Mouse (Mus musculus): ENCODE measurements around the gene Serhl.
A peak's percentile ranks its signal among the peaks of the same experiment; 100 is the strongest.
"Not testable (repeated sequence)": the region's sequence is repeated elsewhere in the genome, so short reads cannot be mapped to it uniquely, and the experiment has no call there.

The Serhl gene

GRCm38 (mm10) chr15:83126582-83126981 is 37.3 kb downstream of the Serhl start:
- no peak for DNase-seq (ENCODE audit: low spot score)

- DNase-seq (ENCODE audit: low spot score), result not testable (repeated sequence)
Observed at GRCm38 (mm10) chr15:83127037-83127436, 37.7 kb downstream of the Serhl start.

GRCm38 (mm10) chr15:83129530-83130231 is 40.4 kb downstream of the Serhl start:
- DNase-seq (ENCODE audit: low spot score), result no peak

- no peak for DNase-seq (ENCODE audit: low spot score)
Observed at GRCm38 (mm10) chr15:83134671-83135070, 45.4 kb downstream of the Serhl start.

- DNase-seq (ENCODE audit: low spot score), result no peak
Observed at GRCm38 (mm10) chr15:83135654-83136053, 46.3 kb downstream of the Serhl start.

GRCm38 (mm10) chr15:83142861-83143260 is 53.6 kb downstream of the Serhl start:
- no peak for DNase-seq (ENCODE audit: low spot score)

- DNase-seq (ENCODE audit: low spot score), result no peak
Observed at GRCm38 (mm10) chr15:83145541-83145940, 56.2 kb downstream of the Serhl start.

GRCm38 (mm10) chr15:83148395-83148794 is 59.1 kb downstream of the Serhl start:
- DNase-seq (ENCODE audit: low spot score), result no peak

GRCm38 (mm10) chr15:83148801-83149195 is 59.5 kb downstream of the Serhl start:
- no peak for DNase-seq (ENCODE audit: low spot score)

GRCm38 (mm10) chr15:83149196-83150072 is 60.1 kb downstream of the Serhl start, which contains the start of gene Poldip3:
Gene Poldip3 (minus strand): TSS chr15:83149384.
- peak; percentile 92 for DNase-seq (ENCODE audit: low spot score)

- DNase-seq (ENCODE audit: low spot score), result no peak
Observed at GRCm38 (mm10) chr15:83150073-83150442, 60.8 kb downstream of the Serhl start.

GRCm38 (mm10) chr15:83150694-83151093 is 61.4 kb downstream of the Serhl start:
- DNase-seq (ENCODE audit: low spot score), result no peak

GRCm38 (mm10) chr15:83154309-83154708 is 65.0 kb downstream of the Serhl start:
- no peak for DNase-seq (ENCODE audit: low spot score)

GRCm38 (mm10) chr15:83155672-83156419 is 66.5 kb downstream of the Serhl start:
- DNase-seq (ENCODE audit: low spot score), result no peak

- peak; percentile 51 for DNase-seq (ENCODE audit: low spot score)
Observed at GRCm38 (mm10) chr15:83156929-83157666, 67.8 kb downstream of the Serhl start.

GRCm38 (mm10) chr15:83157667-83158064 is 68.4 kb downstream of the Serhl start:
- DNase-seq (ENCODE audit: low spot score), result no peak

- no peak for DNase-seq (ENCODE audit: low spot score)
Observed at GRCm38 (mm10) chr15:83158587-83159160, 69.4 kb downstream of the Serhl start.

- no peak for DNase-seq (ENCODE audit: low spot score)
Observed at GRCm38 (mm10) chr15:83159823-83160222, 70.5 kb downstream of the Serhl start.

GRCm38 (mm10) chr15:83160561-83160960 is 71.3 kb downstream of the Serhl start:
- no peak for DNase-seq (ENCODE audit: low spot score)

GRCm38 (mm10) chr15:83161062-83161748 is 71.9 kb downstream of the Serhl start:
- no peak for DNase-seq (ENCODE audit: low spot score)

- DNase-seq (ENCODE audit: low spot score), result no peak
Observed at GRCm38 (mm10) chr15:83162001-83162400, 72.7 kb downstream of the Serhl start.

Measured in urinary bladder, postnatal 10 days (tissue).